Mouse (Mus musculus): Measurements from ENCODE around the gene Apoc4.

GRCm38 (mm10) chr7:19635074-19635827, 46.0 kb downstream of the Apoc4 start:
- TF ChIP-seq POLR2A (IDR thresholded peaks at IDR 0.05; ENCODE audit: borderline replicate concordance, low read depth, low read length) (no peak), CTCF (IDR thresholded peaks at IDR 0.05; ENCODE audit: low read depth, low read length) (no peak)
